Mouse (Mus musculus): ENCODE measurements around the gene Tmod3. TPM values are rescaled to one million over a fixed set of nuclear protein-coding genes. Genes with fewer than 3 reads are reported as not detected.
A peak's percentile ranks its signal among the peaks of the same experiment; 100 is the strongest.
"Not testable (repeated sequence)": the region's sequence is repeated elsewhere in the genome, so short reads cannot be mapped to it uniquely, and the experiment has no call there.

Gene Tmod3
- polyA plus RNA-seq, 1 experiment, result 59.0 TPM

DNA sequence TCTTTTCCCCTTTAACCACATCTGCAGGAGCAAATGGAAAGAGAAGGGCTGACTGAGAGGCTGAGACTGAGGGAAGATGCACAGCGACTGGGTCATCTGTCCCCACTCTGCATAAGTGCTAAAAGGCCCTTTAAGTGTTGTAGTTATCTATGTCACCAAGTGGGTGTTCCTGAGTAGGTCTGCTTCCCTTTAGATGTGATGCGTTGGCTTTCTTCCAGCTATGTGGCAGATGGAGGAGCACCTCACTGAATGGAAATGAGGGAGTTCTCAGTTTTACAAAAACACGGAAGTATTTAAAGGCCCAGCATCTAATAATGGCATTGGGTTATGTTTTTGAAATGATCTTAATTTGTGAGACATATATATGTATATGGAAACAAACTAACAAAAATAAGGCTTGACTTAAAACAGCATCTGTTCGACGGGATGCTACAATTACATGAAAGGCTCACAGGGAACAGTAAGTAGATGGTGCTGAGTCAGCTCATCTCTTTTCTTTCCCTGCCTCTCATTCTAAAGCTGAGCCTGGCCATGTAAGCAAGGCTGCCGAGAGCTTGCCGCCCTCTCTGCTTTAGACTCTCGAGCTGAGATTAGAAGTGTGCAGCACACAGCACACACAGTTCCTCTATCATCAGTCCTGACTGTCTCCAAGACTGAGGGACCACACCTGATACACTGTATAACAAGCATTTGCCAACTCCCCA lies 48.1 kb downstream of the Tmod3 start:
- Histone ChIP-seq H3K4me1 (ENCODE audit: control insufficient read depth, insufficient read depth, low read length) (peaks cover 4% of the 10 kb centered on the region), H3K4me3 (ENCODE audit: insufficient read depth, low read length) (no peak overlapping the region), H3K27ac (ENCODE audit: insufficient read depth, low read length) (no peak overlapping the region)
- TF ChIP-seq CTCF (IDR thresholded peaks at IDR 0.05; ENCODE audit: extremely low read depth, insufficient read depth, low read length) (no peak), POLR2A (IDR thresholded peaks at IDR 0.05; ENCODE audit: extremely low read depth, insufficient read depth, low read length) (no peak)

DNA sequence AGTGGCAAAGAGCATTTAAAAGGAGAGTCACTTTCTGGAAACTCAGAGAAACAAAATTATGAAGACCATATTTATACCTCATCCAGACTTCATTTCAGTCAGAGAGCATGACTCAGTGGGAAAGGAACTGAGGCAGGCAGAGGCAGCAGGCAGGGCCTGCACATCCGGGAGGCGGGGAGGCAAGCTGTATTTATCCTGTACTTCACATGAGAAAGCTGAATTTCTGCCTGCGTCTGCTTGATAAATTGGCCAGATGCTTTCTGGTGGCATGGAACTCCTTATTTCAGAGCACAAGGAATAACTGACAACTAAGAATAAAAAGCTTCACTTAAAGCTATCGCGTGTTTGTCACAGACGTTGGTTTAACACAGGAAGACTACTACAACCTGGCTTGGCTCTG lies 55.1 kb downstream of the Tmod3 start:
- no peak overlapping the region for H3K27ac ChIP-seq (ENCODE audit: insufficient read depth, low read length)
- no peaks in the 10 kb centered on the region for H3K4me1 ChIP-seq (ENCODE audit: control insufficient read depth, insufficient read depth, low read length)
- no peak overlapping the region for H3K4me3 ChIP-seq (ENCODE audit: insufficient read depth, low read length)
- no peak for TF ChIP-seq CTCF (IDR thresholded peaks at IDR 0.05; ENCODE audit: extremely low read depth, insufficient read depth, low read length)
- no peak for TF ChIP-seq POLR2A (IDR thresholded peaks at IDR 0.05; ENCODE audit: extremely low read depth, insufficient read depth, low read length)

DNA sequence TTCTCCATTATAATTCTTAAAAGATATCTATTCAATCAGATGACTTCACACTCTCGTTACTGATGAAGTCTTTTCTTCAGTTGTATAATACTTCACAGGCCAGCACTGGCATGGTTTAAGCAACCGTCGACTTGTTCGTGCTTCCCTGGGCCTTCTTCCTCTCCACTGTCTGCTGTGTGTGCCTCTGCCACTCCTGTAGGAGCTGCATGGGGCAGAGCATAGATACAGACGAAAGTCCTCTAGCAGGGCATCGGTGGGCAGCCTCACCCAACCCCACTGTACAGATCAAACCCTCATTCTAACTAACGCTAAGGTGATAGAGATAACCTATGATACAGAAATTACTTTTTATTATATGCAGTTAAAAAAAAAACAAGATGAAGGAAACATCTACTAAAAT lies 60.9 kb downstream of the Tmod3 start:
- no peak overlapping the region for H3K4me3 ChIP-seq (ENCODE audit: insufficient read depth, low read length)
- TF ChIP-seq CTCF (IDR thresholded peaks at IDR 0.05; ENCODE audit: extremely low read depth, insufficient read depth, low read length), result no peak
- TF ChIP-seq POLR2A (IDR thresholded peaks at IDR 0.05; ENCODE audit: extremely low read depth, insufficient read depth, low read length), result no peak
- H3K27ac ChIP-seq (ENCODE audit: insufficient read depth, low read length), result no peak overlapping the region
- H3K4me1 ChIP-seq (ENCODE audit: control insufficient read depth, insufficient read depth, low read length), result 0 out of 2 replicates have a peak, but pooled peaks cover 1% of the 10 kb centered on the region

DNA sequence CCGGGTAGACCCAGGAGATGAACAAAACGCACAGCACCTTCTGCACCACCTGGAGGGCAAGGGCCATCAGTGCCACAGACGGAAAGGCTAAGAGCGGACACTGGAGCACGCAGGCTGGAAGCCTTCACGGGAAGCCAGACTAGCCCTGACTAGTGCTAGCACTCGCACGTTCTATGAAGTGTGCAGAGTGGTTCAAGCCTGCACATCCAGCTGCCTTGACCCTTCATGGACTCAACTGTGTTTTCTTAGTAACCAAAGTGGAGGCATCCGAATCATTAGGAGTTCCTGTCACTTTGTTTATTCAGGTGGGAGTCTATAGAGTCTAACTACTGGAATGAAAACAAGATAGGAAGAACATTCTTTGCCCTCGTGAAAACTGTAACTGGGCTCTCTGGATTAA lies 63.5 kb downstream of the Tmod3 start:
- TF ChIP-seq CTCF (IDR thresholded peaks at IDR 0.05; ENCODE audit: extremely low read depth, insufficient read depth, low read length) (no peak), POLR2A (IDR thresholded peaks at IDR 0.05; ENCODE audit: extremely low read depth, insufficient read depth, low read length) (no peak)
- Histone ChIP-seq H3K4me1 (ENCODE audit: control insufficient read depth, insufficient read depth, low read length) (0 out of 2 replicates have a peak, but pooled peaks cover 1% of the 10 kb centered on the region), H3K27ac (ENCODE audit: insufficient read depth, low read length) (peak overlapping the region; percentile 48; the same call in 1 of the 2 replicates), H3K4me3 (ENCODE audit: insufficient read depth, low read length) (no peak overlapping the region)

DNA sequence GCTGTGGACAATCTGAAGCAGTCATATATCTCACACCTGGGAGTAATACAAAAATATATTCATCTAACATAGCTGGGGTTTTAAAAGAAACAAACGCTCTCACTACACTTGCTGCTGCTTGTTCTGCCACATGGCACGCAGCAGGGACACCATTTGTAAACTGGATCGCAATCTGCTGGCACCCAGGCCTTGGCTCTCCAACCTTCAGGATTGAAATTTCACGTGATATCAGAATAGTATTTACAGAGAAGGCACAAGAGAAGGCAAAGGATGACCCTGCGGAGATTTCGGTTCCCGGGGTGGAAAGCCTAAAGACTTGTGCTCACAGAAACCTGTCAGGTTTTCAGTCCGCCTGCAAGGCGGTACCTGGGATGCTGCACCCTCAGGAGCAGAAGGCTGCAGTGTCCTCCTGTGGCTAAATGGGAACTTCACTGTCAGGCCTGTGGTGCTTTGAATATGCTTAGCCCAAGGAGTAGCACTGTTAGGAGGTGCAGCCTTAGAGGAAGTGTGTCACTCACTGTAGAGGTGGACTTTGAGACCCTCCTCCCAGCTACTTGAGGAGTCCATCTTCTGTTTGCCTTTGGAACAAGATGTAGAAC lies 65.0 kb downstream of the Tmod3 start:
- Histone ChIP-seq H3K27ac (ENCODE audit: insufficient read depth, low read length) (no peak overlapping the region), H3K4me3 (ENCODE audit: insufficient read depth, low read length) (no peak overlapping the region)

DNA sequence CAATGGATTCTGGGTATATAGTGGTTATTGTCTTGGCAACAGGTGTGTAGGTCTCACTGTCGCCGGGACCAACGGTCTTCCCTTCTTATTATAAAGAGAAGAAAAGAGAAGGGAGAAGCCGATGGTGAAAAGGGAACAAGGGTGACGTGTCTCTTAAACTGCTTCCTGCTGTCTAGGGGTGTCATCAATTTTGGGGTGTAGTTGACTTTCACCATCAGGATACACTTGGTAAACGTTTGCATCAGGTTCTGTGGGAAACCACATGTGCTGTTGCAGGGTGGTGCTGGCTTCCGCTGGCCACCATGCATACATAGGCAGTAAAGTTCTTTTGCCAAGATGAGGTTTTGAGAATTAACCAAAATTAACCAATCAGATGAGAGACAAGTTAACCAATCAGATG lies 71.2 kb downstream of the Tmod3 start:
- H3K4me1 ChIP-seq (ENCODE audit: control insufficient read depth, insufficient read depth, low read length); H3K27ac ChIP-seq (ENCODE audit: insufficient read depth, low read length); H3K4me3 ChIP-seq (ENCODE audit: insufficient read depth, low read length): not testable (repeated sequence)

More for the DNA sequence above, 65.0 kb downstream of the Tmod3 start:
- H3K4me1 ChIP-seq (ENCODE audit: control insufficient read depth, insufficient read depth, low read length), result 0 out of 2 replicates have a peak, but pooled peaks cover 1% of the 10 kb centered on the region
- TF ChIP-seq POLR2A (IDR thresholded peaks at IDR 0.05; ENCODE audit: extremely low read depth, insufficient read depth, low read length) (no peak), CTCF (IDR thresholded peaks at IDR 0.05; ENCODE audit: extremely low read depth, insufficient read depth, low read length) (no peak)

DNA sequence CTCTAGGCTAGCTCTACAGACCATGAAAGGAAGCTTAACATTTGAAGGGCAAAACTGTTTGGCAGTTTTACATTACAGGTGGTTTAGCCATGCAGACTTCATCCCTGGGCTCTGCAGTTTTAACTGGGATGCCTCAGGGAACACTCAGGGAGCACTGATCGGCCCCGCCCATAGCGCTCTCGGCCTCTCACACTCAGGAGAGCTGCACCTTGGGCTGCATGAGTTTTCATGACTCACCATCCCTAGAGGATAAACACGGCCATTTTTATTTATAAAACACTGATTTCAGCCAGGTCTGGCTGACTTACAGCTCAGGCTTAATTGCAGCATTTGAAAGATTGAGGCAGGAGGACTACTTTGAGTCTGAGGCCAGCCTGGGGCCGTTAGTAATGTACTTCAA lies 74.2 kb downstream of the Tmod3 start:
- Histone ChIP-seq H3K27ac (ENCODE audit: insufficient read depth, low read length) (no peak overlapping the region), H3K4me1 (ENCODE audit: control insufficient read depth, insufficient read depth, low read length) (no peaks in the 10 kb centered on the region), H3K4me3 (ENCODE audit: insufficient read depth, low read length) (no peak overlapping the region)
- TF ChIP-seq CTCF (IDR thresholded peaks at IDR 0.05; ENCODE audit: extremely low read depth, insufficient read depth, low read length) (no peak), POLR2A (IDR thresholded peaks at IDR 0.05; ENCODE audit: extremely low read depth, insufficient read depth, low read length) (no peak)

DNA sequence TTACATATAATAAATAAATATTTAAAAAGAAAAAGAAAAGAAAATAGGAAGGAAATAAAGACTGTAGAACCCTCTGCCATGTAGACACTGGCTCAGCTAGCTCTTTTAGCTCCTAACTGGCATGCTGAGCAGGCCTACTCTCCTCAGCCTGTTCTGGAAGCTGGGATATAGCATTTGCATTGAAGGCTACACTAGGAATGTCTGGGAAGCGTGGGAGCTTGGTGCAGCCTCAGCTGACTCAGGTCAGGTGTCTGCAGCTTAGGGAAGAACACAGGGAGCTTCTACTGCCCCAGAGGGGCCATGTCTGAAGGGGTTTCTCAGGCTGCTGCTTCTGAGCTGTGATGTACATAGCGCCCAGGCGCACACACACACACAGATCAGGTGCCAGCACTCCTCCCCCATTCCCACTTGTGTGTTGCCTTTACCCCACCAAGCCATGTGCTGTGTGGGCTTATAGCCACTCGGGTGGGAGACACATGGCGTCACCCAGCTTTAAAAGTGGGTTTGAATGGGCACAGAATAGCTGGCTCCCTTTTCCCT lies 78.9 kb downstream of the Tmod3 start:
- peaks cover 3% of the 10 kb centered on the region; the same call in 1 of the 2 replicates for H3K4me1 ChIP-seq (ENCODE audit: control insufficient read depth, insufficient read depth, low read length)
- TF ChIP-seq POLR2A (IDR thresholded peaks at IDR 0.05; ENCODE audit: extremely low read depth, insufficient read depth, low read length) (no peak), CTCF (IDR thresholded peaks at IDR 0.05; ENCODE audit: extremely low read depth, insufficient read depth, low read length) (no peak)
- H3K27ac ChIP-seq (ENCODE audit: insufficient read depth, low read length), result no peak overlapping the region
- H3K4me3 ChIP-seq (ENCODE audit: insufficient read depth, low read length), result no peak overlapping the region

DNA sequence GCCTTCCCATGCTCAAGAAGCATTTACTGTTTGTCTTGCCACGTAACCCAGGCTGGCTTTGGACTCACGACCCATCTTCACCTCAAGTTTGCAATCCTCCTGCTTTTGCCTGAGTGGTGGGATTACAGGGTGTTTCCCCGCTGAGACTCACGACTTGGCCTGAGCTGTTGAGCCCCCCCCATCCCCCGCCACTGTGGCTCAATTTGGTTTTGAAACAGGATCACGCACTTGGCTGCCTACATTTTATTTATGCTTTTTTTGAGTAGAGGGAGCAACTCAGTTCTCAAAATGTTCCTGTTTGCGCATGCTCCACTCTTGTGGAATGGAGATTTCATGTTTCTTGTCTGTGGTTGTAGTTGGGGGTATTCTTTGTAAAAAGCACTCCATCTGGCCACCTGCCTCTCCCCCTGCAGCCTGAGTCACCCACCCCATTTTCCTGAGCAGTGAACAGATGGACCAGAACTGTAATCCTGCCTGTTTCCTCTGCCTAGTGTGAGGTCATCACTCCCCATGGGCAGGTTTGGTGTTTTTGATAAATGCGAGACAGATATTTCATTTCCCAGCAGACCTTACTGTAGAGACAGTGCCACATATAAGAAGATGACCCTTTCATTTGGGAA lies 80.2 kb downstream of the Tmod3 start:
- no peak overlapping the region for H3K4me3 ChIP-seq (ENCODE audit: insufficient read depth, low read length)
- H3K27ac ChIP-seq (ENCODE audit: insufficient read depth, low read length), result no peak overlapping the region
- TF ChIP-seq CTCF (IDR thresholded peaks at IDR 0.05; ENCODE audit: extremely low read depth, insufficient read depth, low read length), result no peak
- no peak for TF ChIP-seq POLR2A (IDR thresholded peaks at IDR 0.05; ENCODE audit: extremely low read depth, insufficient read depth, low read length)
- H3K4me1 ChIP-seq (ENCODE audit: control insufficient read depth, insufficient read depth, low read length), result peaks cover 3% of the 10 kb centered on the region; the same call in 1 of the 2 replicates
